In the genomic region with DNA sequence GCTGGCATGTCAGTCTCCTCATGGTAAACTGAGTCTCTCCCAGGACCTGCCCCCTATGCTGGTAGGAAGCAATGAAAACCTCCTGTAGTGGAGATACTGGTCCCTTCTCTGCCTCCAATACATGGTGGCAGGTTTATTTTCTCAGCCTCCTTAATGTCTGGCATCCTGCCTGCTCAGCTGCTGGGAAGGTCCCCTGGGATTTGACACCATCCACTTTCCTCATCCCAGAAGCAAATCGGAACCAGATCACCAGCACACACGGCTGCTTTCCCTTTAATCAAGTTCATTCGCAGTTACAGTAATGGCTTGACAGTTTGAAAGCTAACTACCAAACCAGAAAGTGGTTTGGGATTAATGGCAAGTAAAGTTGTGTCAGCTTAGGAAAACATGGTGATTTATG, we compare ENCODE assay signal across 17 mouse cellular contexts.
DNase-seq lines count a peak whose midpoint lies in the region; ATAC-seq lines count a peak whose summit lies in the region.
"Had no signal": no experiment of that assay in that cellular context is flagged by ENCODE, and none has a peak within 500 bp of the region (broad histone marks: within the 10 kb centered on the region; RNA-seq: fewer than 3 reads in every experiment).

No protein-coding gene starts in this region.

- H3K27me3 ChIP-seq in hindbrain, embryonic 10.5 days (ENCODE audit: insufficient read depth, poor library complexity, severe bottlenecking), result no peaks in the 10 kb centered on the region
- H3K27me3 ChIP-seq in hindbrain, embryonic 16.5 days (replicated peaks; ENCODE audit: control insufficient read depth, insufficient read depth, low read length), result no peaks in the 10 kb centered on the region
- H3K27me3 ChIP-seq: midbrain, embryonic 15.5 days; neural tube, embryonic 12.5 days had no signal

- H3K27ac ChIP-seq in hindbrain, embryonic 10.5 days, result no peak overlapping the region
- H3K27ac ChIP-seq in hindbrain, embryonic 16.5 days (ENCODE audit: low read depth, low read length), result no peak overlapping the region
- H3K27ac ChIP-seq: gastrocnemius, adult 2 months; layer of hippocampus, adult 2 months; left cerebral cortex, adult 2 months; limb, embryonic 13.5 days; midbrain, embryonic 15.5 days; neural tube, embryonic 12.5 days had no signal

- H3K4me1 ChIP-seq in hindbrain, embryonic 10.5 days (replicated peaks), result 0 out of 2 replicates have a peak, but pooled peaks cover 4% of the 10 kb centered on the region
- peaks cover 4% of the 10 kb centered on the region; the same call in 1 of the 2 replicates for H3K4me1 ChIP-seq in hindbrain, embryonic 16.5 days (ENCODE audit: control insufficient read depth, insufficient read depth, low read depth, low read length)

- no peaks in the 10 kb centered on the region for H3K36me3 ChIP-seq in hindbrain, embryonic 10.5 days
- no peaks in the 10 kb centered on the region for H3K36me3 ChIP-seq in hindbrain, embryonic 16.5 days (ENCODE audit: control insufficient read depth, insufficient read depth, low read length)
- H3K36me3 ChIP-seq: limb, embryonic 13.5 days; midbrain, embryonic 15.5 days; neural tube, embryonic 12.5 days had no signal

- DNase-seq in adrenal gland, postnatal 10 days, result peak; percentile 8
- no peak for DNase-seq in adrenal gland, postnatal 25 days
- DNase-seq in hindbrain, embryonic 10.5 days (ENCODE audit: low spot score), result peak; percentile 15
- peak; percentile 11 for DNase-seq in retina, postnatal 1 day
- no peak for DNase-seq in retina, embryonic 14.5 days (ENCODE audit: low spot score)
- DNase-seq in lung, postnatal 14 days, result no peak
- DNase-seq: cerebellum, adult 11-12 months; gastrocnemius, adult 2 months; kidney, adult 18-20 months had no signal

- H3K4me3 ChIP-seq in hindbrain, embryonic 10.5 days, result no peak overlapping the region
- H3K4me3 ChIP-seq in hindbrain, embryonic 16.5 days (ENCODE audit: low read length), result no peak overlapping the region
- H3K4me3 ChIP-seq: gastrocnemius, adult 2 months; layer of hippocampus, adult 2 months; left cerebral cortex, adult 2 months; limb, embryonic 13.5 days; midbrain, embryonic 15.5 days; neural tube, embryonic 12.5 days had no signal

- H3K9ac ChIP-seq in hindbrain, embryonic 16.5 days (ENCODE audit: low read depth, low read length), result no peak overlapping the region
- H3K9ac ChIP-seq: limb, embryonic 13.5 days; midbrain, embryonic 15.5 days; neural tube, embryonic 12.5 days had no signal

- WGBS in hindbrain, embryonic 10.5 days, result 61% methylated on average over 3 of the region's 3 CpGs
- WGBS in hindbrain, embryonic 16.5 days, result 30% methylated on average over 3 of the region's 3 CpGs

- H3K4me2 ChIP-seq in hindbrain, embryonic 16.5 days (ENCODE audit: low read length), result no peak overlapping the region
- H3K4me2 ChIP-seq: limb, embryonic 13.5 days; midbrain, embryonic 15.5 days; neural tube, embryonic 12.5 days had no signal

- H3K9me3 ChIP-seq in hindbrain, embryonic 10.5 days, result no peaks in the 10 kb centered on the region
- H3K9me3 ChIP-seq in hindbrain, embryonic 16.5 days (ENCODE audit: control insufficient read depth, low read length), result no peaks in the 10 kb centered on the region
- H3K9me3 ChIP-seq: limb, embryonic 13.5 days; midbrain, embryonic 15.5 days; neural tube, embryonic 12.5 days had no signal

- ATAC-seq in hindbrain, embryonic 16.5 days, result no peak
- ATAC-seq in inflammation-experienced regulatory T-cells, adult 6 months, result no peak
- ATAC-seq: forebrain, embryonic 16.5 days; midbrain, embryonic 15.5 days had no signal

Comparison
In these comparisons a context has a peak if more than half of its experiments do, and no peak if none do; other contexts are left out.
1. DNase-seq: peak in adrenal gland, postnatal 10 days (single experiment), hindbrain, embryonic 10.5 days (single experiment) and retina, postnatal 1 day (single experiment); none in adrenal gland, postnatal 25 days (single experiment), retina, embryonic 14.5 days (single experiment) and lung, postnatal 14 days (single experiment).